Mouse (Mus musculus) erythroblast, embryonic 14.5 days (primary cell): Measurements from ENCODE around the gene Ssu2. TPM values are rescaled to one million over a fixed set of nuclear protein-coding genes. Genes with fewer than 3 reads are reported as not detected.

Source experiments
- H3K27me3 ChIP-seq: 2 replicates; pipeline ENCODE4 v1.6.1; 2012; ENCODE audit warnings: inconsistent platforms; ENCODE audit not compliant: control insufficient read depth
- H3K36me3 ChIP-seq: 2 replicates; pipeline ENCODE4 v1.6.1; 2012; ENCODE audit warnings: mild to moderate bottlenecking, inconsistent platforms; ENCODE audit not compliant: control insufficient read depth
- H3K4me1 ChIP-seq: 2 replicates; pipeline ENCODE4 v1.6.1; 2012; ENCODE audit warnings: inconsistent platforms; ENCODE audit not compliant: control insufficient read depth
- H3K4me3 ChIP-seq: replicated peaks from 2 replicates; pipeline ENCODE3; 2012; ENCODE audit warnings: moderate library complexity, mild to moderate bottlenecking, inconsistent platforms
- H3K9me3 ChIP-seq: 2 replicates; pipeline ENCODE4 v1.6.1; 2012; ENCODE audit warnings: low read length, inconsistent platforms, mixed read lengths; ENCODE audit not compliant: control insufficient read depth
- GATA1 ChIP-seq: IDR thresholded peaks from 2 replicates; pipeline ENCODE4 v1.6.1; 2012; ENCODE audit warnings: low read length, inconsistent platforms, mixed read lengths
- TAL1 ChIP-seq: IDR thresholded peaks from 3 replicates; pipeline ENCODE4 v1.6.1; 2012; ENCODE audit warnings: low read length, inconsistent platforms, mixed read lengths
- polyA plus RNA-seq: library from polyadenylated mRNA; stranded (reverse); fragments of >175 nt; gene quantifications from 2 replicates; pipeline ENCODE4 v1.2.3, GENCODE M21; 2012

Gene Ssu2
- polyA plus RNA-seq, 1 experiment = not detected

- no peaks in the 10 kb centered on the region for H3K9me3 ChIP-seq
- no peaks in the 10 kb centered on the region for H3K36me3 ChIP-seq
- H3K4me3 ChIP-seq = no peak overlapping the region
- H3K27me3 ChIP-seq = no peaks in the 10 kb centered on the region
- H3K4me1 ChIP-seq = no peaks in the 10 kb centered on the region
- no peak for TF ChIP-seq GATA1
These were observed 27.1 kb downstream of the Ssu2 start for GRCm38 (mm10) chr6:112360676-112361075.

GRCm38 (mm10) chr6:112359341-112359740 is 28.5 kb downstream of the Ssu2 start:
- Histone ChIP-seq H3K9me3 (no peaks in the 10 kb centered on the region), H3K27me3 (no peaks in the 10 kb centered on the region), H3K36me3 (no peaks in the 10 kb centered on the region), H3K4me1 (no peaks in the 10 kb centered on the region), H3K4me3 (no peak overlapping the region)
- TF ChIP-seq TAL1 (no peak), GATA1 (no peak)

- no peaks in the 10 kb centered on the region for H3K36me3 ChIP-seq
- TF ChIP-seq GATA1 = no peak
These were observed 37.4 kb downstream of the Ssu2 start for GRCm38 (mm10) chr6:112350452-112350851.

GRCm38 (mm10) chr6:112339016-112339415 is 48.8 kb downstream of the Ssu2 start:
- Histone ChIP-seq H3K27me3 (no peaks in the 10 kb centered on the region), H3K4me1 (no peaks in the 10 kb centered on the region), H3K4me3 (no peak overlapping the region), H3K9me3 (no peaks in the 10 kb centered on the region), H3K36me3 (no peaks in the 10 kb centered on the region)
- no peak for TF ChIP-seq GATA1
- TF ChIP-seq TAL1 = no peak

More at GRCm38 (mm10) chr6:112350452-112350851, 37.4 kb downstream of the Ssu2 start:
- no peak overlapping the region for H3K4me3 ChIP-seq
- no peaks in the 10 kb centered on the region for H3K9me3 ChIP-seq
- no peaks in the 10 kb centered on the region for H3K4me1 ChIP-seq
- no peaks in the 10 kb centered on the region for H3K27me3 ChIP-seq

- Histone ChIP-seq H3K27me3 (no peaks in the 10 kb centered on the region), H3K4me3 (no peak overlapping the region), H3K4me1 (no peaks in the 10 kb centered on the region), H3K9me3 (no peaks in the 10 kb centered on the region), H3K36me3 (no peaks in the 10 kb centered on the region)
- no peak for TF ChIP-seq GATA1
- TF ChIP-seq TAL1 = no peak
These were observed 50.2 kb downstream of the Ssu2 start for GRCm38 (mm10) chr6:112337667-112338066.

GRCm38 (mm10) chr6:112333930-112334329 is 53.9 kb downstream of the Ssu2 start:
- H3K4me3 ChIP-seq = no peak overlapping the region
- no peaks in the 10 kb centered on the region for H3K36me3 ChIP-seq
- no peaks in the 10 kb centered on the region for H3K4me1 ChIP-seq
- H3K9me3 ChIP-seq = no peaks in the 10 kb centered on the region
- TF ChIP-seq TAL1 = no peak
- no peak for TF ChIP-seq GATA1
- no peaks in the 10 kb centered on the region for H3K27me3 ChIP-seq

GRCm38 (mm10) chr6:112331223-112331598 is 56.6 kb downstream of the Ssu2 start:
- Histone ChIP-seq H3K9me3 (no peaks in the 10 kb centered on the region), H3K27me3 (no peaks in the 10 kb centered on the region), H3K4me3 (no peak overlapping the region), H3K36me3 (no peaks in the 10 kb centered on the region), H3K4me1 (no peaks in the 10 kb centered on the region)
- TF ChIP-seq GATA1 (no peak), TAL1 (no peak)

- Histone ChIP-seq H3K27me3 (no peaks in the 10 kb centered on the region), H3K4me1 (no peaks in the 10 kb centered on the region), H3K36me3 (no peaks in the 10 kb centered on the region), H3K9me3 (no peaks in the 10 kb centered on the region), H3K4me3 (no peak overlapping the region)
- no peak for TF ChIP-seq GATA1
- no peak for TF ChIP-seq TAL1
These were observed 57.2 kb downstream of the Ssu2 start for GRCm38 (mm10) chr6:112330520-112331222.

GRCm38 (mm10) chr6:112327793-112328192 is 60.0 kb downstream of the Ssu2 start:
- no peak for TF ChIP-seq TAL1
- no peak for TF ChIP-seq GATA1
- Histone ChIP-seq H3K4me3 (no peak overlapping the region), H3K4me1 (no peaks in the 10 kb centered on the region), H3K36me3 (no peaks in the 10 kb centered on the region), H3K9me3 (no peaks in the 10 kb centered on the region), H3K27me3 (no peaks in the 10 kb centered on the region)

- H3K4me1 ChIP-seq = no peaks in the 10 kb centered on the region
- H3K36me3 ChIP-seq = no peaks in the 10 kb centered on the region
- no peaks in the 10 kb centered on the region for H3K27me3 ChIP-seq
- no peaks in the 10 kb centered on the region for H3K9me3 ChIP-seq
- H3K4me3 ChIP-seq = no peak overlapping the region
- TF ChIP-seq GATA1 (no peak), TAL1 (no peak)
These were observed 62.6 kb downstream of the Ssu2 start for GRCm38 (mm10) chr6:112325213-112325612.
